Mouse (Mus musculus): ENCODE measurements at regions not wholly inside any gene's neighbourhood (a gene's known extent, or its start where the extent isn't known, plus 50 kb on each side); places are given as distances from the start of the nearest gene placed in this dataset.

DNA sequence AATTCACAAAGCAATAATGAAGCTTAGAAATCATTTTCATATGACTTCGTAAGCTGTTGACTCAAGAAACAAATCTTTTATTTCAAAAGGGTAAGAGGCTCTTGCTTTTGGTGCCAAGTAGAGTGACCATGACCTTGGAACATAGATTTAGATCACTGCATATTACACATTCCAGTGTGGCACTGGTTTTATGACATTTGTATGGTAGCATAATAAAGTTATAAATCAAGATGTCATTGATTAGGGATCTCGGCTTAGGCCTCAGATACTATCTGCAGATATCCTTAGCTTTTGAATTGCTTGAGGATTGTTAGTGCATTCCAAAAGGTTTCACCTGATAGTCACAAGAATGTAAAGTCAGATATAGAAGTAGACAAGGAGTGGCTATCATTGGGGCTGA, 169.1 kb downstream of the Fam198b start:
- TF ChIP-seq MAFK (IDR thresholded peaks at IDR 0.05; ENCODE audit: insufficient read depth, low read depth, low read length) = no peak
- no peak for TF ChIP-seq CHD2 (IDR thresholded peaks at IDR 0.05; ENCODE audit: low read depth, low read length)
- TF ChIP-seq HCFC1 (IDR thresholded peaks at IDR 0.05; ENCODE audit: borderline replicate concordance, insufficient read depth, low read length) = no peak
- TF ChIP-seq ZNF384 (IDR thresholded peaks at IDR 0.05; ENCODE audit: low read depth, low read length) = no peak
- no peak for TF ChIP-seq ZC3H11A (IDR thresholded peaks at IDR 0.05; ENCODE audit: borderline replicate concordance, low read depth, low read length)
